Mouse (Mus musculus): ENCODE data around the gene Atad3a. TPM values are rescaled to one million over a fixed set of nuclear protein-coding genes. Genes with fewer than 3 reads are reported as not detected.

Gene Atad3a
- polyA plus RNA-seq, 1 experiment = 72.9 TPM

GRCm38 (mm10) chr4:155785819-155786218 lies 24.9 kb upstream of the Atad3a start, which contains the start of gene Tmem88b:
Tmem88b (minus strand) TSS chr4:155785874.
- no peak within 1 kb of the TSS for H3ac ChIP-seq (ENCODE audit: control insufficient read depth, insufficient read length, low read depth)
- peaks cover 2% of the 10 kb centered on the region for H3K27me3 ChIP-seq (ENCODE audit: control insufficient read depth, insufficient read depth, insufficient read length)
- no peaks in the 10 kb centered on the region for H3K36me3 ChIP-seq (ENCODE audit: control insufficient read depth, insufficient read depth)
- TF ChIP-seq FOSL1 (IDR thresholded peaks at IDR 0.05; ENCODE audit: insufficient read depth, low read length, poor library complexity, severe bottlenecking) = no peak
- no peak for TF ChIP-seq USF1 (IDR thresholded peaks at IDR 0.05; ENCODE audit: low read depth)
- no peaks in the 10 kb centered on the region for H3K79me2 ChIP-seq (ENCODE audit: control insufficient read depth, insufficient read depth)
- H3K4me3 ChIP-seq (ENCODE audit: insufficient read depth, poor library complexity, severe bottlenecking) = no peak within 1 kb of the TSS
- no peaks in the 10 kb centered on the region for H3K79me3 ChIP-seq (ENCODE audit: low read depth)

- no peak for TF ChIP-seq MYOD1 (IDR thresholded peaks at IDR 0.05; ENCODE audit: control insufficient read depth, insufficient read length, low read depth)
- no peak for TF ChIP-seq CTCF (IDR thresholded peaks at IDR 0.05; ENCODE audit: control insufficient read depth, insufficient read depth, insufficient read length)
- no peak for TF ChIP-seq FOSL1 (IDR thresholded peaks at IDR 0.05; ENCODE audit: insufficient read depth, low read length, poor library complexity, severe bottlenecking)
- TF ChIP-seq USF1 (IDR thresholded peaks at IDR 0.05; ENCODE audit: low read depth) = no peak
- no peak for TF ChIP-seq MAX (IDR thresholded peaks at IDR 0.05)
- no peak for TF ChIP-seq MYOG (IDR thresholded peaks at IDR 0.05; ENCODE audit: control insufficient read depth, extremely low read depth, insufficient read length)
- no peak for TF ChIP-seq CEBPB (IDR thresholded peaks at IDR 0.05; ENCODE audit: low read depth)
- Histone ChIP-seq H3K4me3 (ENCODE audit: insufficient read depth, poor library complexity, severe bottlenecking) (no peak overlapping the region), H3K79me3 (ENCODE audit: low read depth) (no peaks in the 10 kb centered on the region), H3K36me3 (ENCODE audit: control insufficient read depth, insufficient read depth) (no peaks in the 10 kb centered on the region), H3ac (ENCODE audit: control insufficient read depth, insufficient read length, low read depth) (no peak overlapping the region), H3K79me2 (ENCODE audit: control insufficient read depth, insufficient read depth) (no peaks in the 10 kb centered on the region), H3K27me3 (ENCODE audit: control insufficient read depth, insufficient read depth, insufficient read length) (no peaks in the 10 kb centered on the region)
Observed at GRCm38 (mm10) chr4:155785246-155785645, 24.4 kb upstream of the Atad3a start.

GRCm38 (mm10) chr4:155784081-155784701 lies 23.3 kb upstream of the Atad3a start:
- H3ac ChIP-seq (ENCODE audit: control insufficient read depth, insufficient read length, low read depth) = peak overlapping the region; percentile 87
- H3K4me3 ChIP-seq (ENCODE audit: insufficient read depth, poor library complexity, severe bottlenecking) = peak overlapping the region; percentile 26
- no peaks in the 10 kb centered on the region for H3K79me2 ChIP-seq (ENCODE audit: control insufficient read depth, insufficient read depth)
- no peaks in the 10 kb centered on the region for H3K27me3 ChIP-seq (ENCODE audit: control insufficient read depth, insufficient read depth, insufficient read length)
- H3K36me3 ChIP-seq (ENCODE audit: control insufficient read depth, insufficient read depth) = no peaks in the 10 kb centered on the region
- TF ChIP-seq MAX (IDR thresholded peaks at IDR 0.05) = no peak
- TF ChIP-seq CEBPB (IDR thresholded peaks at IDR 0.05; ENCODE audit: low read depth) = no peak
- TF ChIP-seq MYOD1 (IDR thresholded peaks at IDR 0.05; ENCODE audit: control insufficient read depth, insufficient read length, low read depth) = no peak
- TF ChIP-seq FOSL1 (IDR thresholded peaks at IDR 0.05; ENCODE audit: insufficient read depth, low read length, poor library complexity, severe bottlenecking) = no peak
- TF ChIP-seq MYOG (IDR thresholded peaks at IDR 0.05; ENCODE audit: control insufficient read depth, extremely low read depth, insufficient read length) = no peak
- no peak for TF ChIP-seq CTCF (IDR thresholded peaks at IDR 0.05; ENCODE audit: control insufficient read depth, insufficient read depth, insufficient read length)
- TF ChIP-seq USF1 (IDR thresholded peaks at IDR 0.05; ENCODE audit: low read depth) = no peak
- H3K79me3 ChIP-seq (ENCODE audit: low read depth) = no peaks in the 10 kb centered on the region

- H3K4me3 ChIP-seq (ENCODE audit: insufficient read depth, poor library complexity, severe bottlenecking) = peak overlapping the region; percentile 26
- H3K36me3 ChIP-seq (ENCODE audit: control insufficient read depth, insufficient read depth) = no peaks in the 10 kb centered on the region
- TF ChIP-seq MYOD1 (IDR thresholded peaks at IDR 0.05; ENCODE audit: control insufficient read depth, insufficient read length, low read depth) (no peak), FOSL1 (IDR thresholded peaks at IDR 0.05; ENCODE audit: insufficient read depth, low read length, poor library complexity, severe bottlenecking) (no peak), CEBPB (IDR thresholded peaks at IDR 0.05; ENCODE audit: low read depth) (no peak), MYOG (IDR thresholded peaks at IDR 0.05; ENCODE audit: control insufficient read depth, extremely low read depth, insufficient read length) (no peak), USF1 (IDR thresholded peaks at IDR 0.05; ENCODE audit: low read depth) (no peak), MAX (IDR thresholded peaks at IDR 0.05) (no peak), CTCF (IDR thresholded peaks at IDR 0.05; ENCODE audit: control insufficient read depth, insufficient read depth, insufficient read length) (no peak)
- peak overlapping the region; percentile 0 for H3ac ChIP-seq (ENCODE audit: control insufficient read depth, insufficient read length, low read depth)
- no peaks in the 10 kb centered on the region for H3K79me3 ChIP-seq (ENCODE audit: low read depth)
- no peaks in the 10 kb centered on the region for H3K79me2 ChIP-seq (ENCODE audit: control insufficient read depth, insufficient read depth)
- H3K27me3 ChIP-seq (ENCODE audit: control insufficient read depth, insufficient read depth, insufficient read length) = no peaks in the 10 kb centered on the region
Observed at GRCm38 (mm10) chr4:155783486-155784080, 22.7 kb upstream of the Atad3a start.

GRCm38 (mm10) chr4:155780895-155781294 lies 20.0 kb upstream of the Atad3a start:
- H3K27me3 ChIP-seq (ENCODE audit: control insufficient read depth, insufficient read depth, insufficient read length) = no peaks in the 10 kb centered on the region
- TF ChIP-seq FOSL1 (IDR thresholded peaks at IDR 0.05; ENCODE audit: insufficient read depth, low read length, poor library complexity, severe bottlenecking) (no peak), MYOD1 (IDR thresholded peaks at IDR 0.05; ENCODE audit: control insufficient read depth, insufficient read length, low read depth) (peak; percentile 95)
- H3K4me3 ChIP-seq (ENCODE audit: insufficient read depth, poor library complexity, severe bottlenecking) = no peak overlapping the region

GRCm38 (mm10) chr4:155779498-155779897 lies 18.6 kb upstream of the Atad3a start:
- H3ac ChIP-seq (ENCODE audit: control insufficient read depth, insufficient read length, low read depth) = no peak overlapping the region
- H3K36me3 ChIP-seq (ENCODE audit: control insufficient read depth, insufficient read depth) = no peaks in the 10 kb centered on the region
- H3K4me3 ChIP-seq (ENCODE audit: insufficient read depth, poor library complexity, severe bottlenecking) = no peak overlapping the region
- no peak for TF ChIP-seq MAX (IDR thresholded peaks at IDR 0.05)
- TF ChIP-seq MYOD1 (IDR thresholded peaks at IDR 0.05; ENCODE audit: control insufficient read depth, insufficient read length, low read depth) = peak; percentile 58
- H3K27me3 ChIP-seq (ENCODE audit: control insufficient read depth, insufficient read depth, insufficient read length) = no peaks in the 10 kb centered on the region
- no peaks in the 10 kb centered on the region for H3K79me3 ChIP-seq (ENCODE audit: low read depth)
- H3K79me2 ChIP-seq (ENCODE audit: control insufficient read depth, insufficient read depth) = no peaks in the 10 kb centered on the region

More at GRCm38 (mm10) chr4:155780895-155781294, 20.0 kb upstream of the Atad3a start:
- H3K79me2 ChIP-seq (ENCODE audit: control insufficient read depth, insufficient read depth) = no peaks in the 10 kb centered on the region
- H3K36me3 ChIP-seq (ENCODE audit: control insufficient read depth, insufficient read depth) = no peaks in the 10 kb centered on the region
- no peaks in the 10 kb centered on the region for H3K79me3 ChIP-seq (ENCODE audit: low read depth)
- no peak overlapping the region for H3ac ChIP-seq (ENCODE audit: control insufficient read depth, insufficient read length, low read depth)

Data from C2C12 (cell line).